Mouse (Mus musculus): Measurements from ENCODE around the gene Slc16a4. TPM values are rescaled to one million over a fixed set of nuclear protein-coding genes. Genes with fewer than 3 reads are reported as not detected.
A peak's percentile ranks its signal among the peaks of the same experiment; 100 is the strongest.

Gene Slc16a4
- 1 to 10 TPM; 1.7 TPM for total RNA-seq (2021)

DNA sequence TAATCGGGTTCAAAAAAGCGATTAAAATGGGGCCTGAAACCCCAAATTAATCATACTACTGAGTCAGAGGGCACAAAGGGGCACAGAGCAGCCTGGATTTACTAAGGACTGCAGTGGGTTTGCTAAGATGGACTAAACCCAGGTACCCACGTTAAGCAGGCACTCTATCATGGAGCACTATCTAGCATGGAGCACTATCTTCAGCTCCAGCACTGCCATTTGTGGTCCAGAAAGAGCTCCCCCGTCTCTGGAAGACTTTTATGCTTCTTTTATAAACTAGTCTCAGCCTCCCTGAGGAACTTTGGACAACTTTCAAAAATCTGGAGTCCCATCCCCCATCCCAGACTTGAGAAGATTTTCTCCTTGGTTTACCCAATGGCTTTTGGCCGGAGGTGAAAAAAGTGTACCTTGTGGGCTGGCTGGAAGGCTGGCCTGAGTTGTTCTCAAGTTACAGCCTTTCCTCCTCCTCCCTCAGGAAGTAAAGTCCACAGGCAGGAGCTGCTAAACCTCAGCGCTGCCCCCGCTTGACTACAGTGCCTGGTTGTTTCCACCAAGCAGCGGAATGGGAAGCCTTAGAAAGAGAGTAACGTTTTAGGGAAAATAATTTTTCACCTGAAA is at the start of gene Slc16a4:
Gene Slc16a4 (plus strand): TSS at position 467 of the 618 bp plus-strand sequence.
- no peak for DNase-seq (ENCODE audit: low spot score in 2 of 2)
- intact Hi-C loops (cut with DNase I) = no loop called here

DNA sequence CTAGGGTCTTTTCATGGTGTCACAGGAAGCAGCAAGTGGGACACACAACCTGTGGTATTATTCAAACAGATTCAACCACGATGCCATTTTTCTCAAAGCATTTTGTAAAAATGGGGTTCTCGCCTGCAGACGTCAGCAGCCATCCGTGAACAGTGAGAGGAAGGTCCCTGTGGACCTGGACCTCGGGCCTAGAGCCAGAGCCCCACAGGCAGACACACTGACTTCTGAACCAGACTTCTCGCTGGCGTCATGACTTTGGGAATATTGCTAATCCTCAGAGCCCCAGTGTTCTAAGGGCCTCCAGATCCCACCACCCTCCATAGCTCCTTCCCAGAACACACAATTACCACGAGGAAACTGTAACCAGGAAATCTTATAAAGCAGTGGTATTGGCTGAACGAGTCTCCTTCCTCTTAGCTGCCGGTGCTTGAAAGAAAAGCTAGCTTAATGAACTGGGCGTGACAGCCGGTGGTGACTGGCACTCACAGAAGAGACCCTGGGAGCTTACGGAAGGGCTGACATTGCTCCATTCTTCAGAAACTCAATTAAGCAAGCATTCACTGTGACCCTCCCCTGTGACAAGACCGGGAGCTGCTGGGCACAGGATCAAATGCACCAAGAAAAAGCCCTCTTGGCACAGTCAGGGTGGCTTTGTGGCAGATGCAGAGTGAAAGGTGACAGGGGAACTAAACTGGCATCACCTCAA is 49.5 kb upstream of the Slc16a4 start:
- DNase-seq (ENCODE audit: low spot score in 2 of 2) = no peak
- intact Hi-C loops (cut with DNase I) = no loop called here

- intact Hi-C loops (cut with DNase I) = no loop called here
These were observed 44.2 kb upstream of the Slc16a4 start for GRCm38 (mm10) chr3:107246876-107247275.

DNA sequence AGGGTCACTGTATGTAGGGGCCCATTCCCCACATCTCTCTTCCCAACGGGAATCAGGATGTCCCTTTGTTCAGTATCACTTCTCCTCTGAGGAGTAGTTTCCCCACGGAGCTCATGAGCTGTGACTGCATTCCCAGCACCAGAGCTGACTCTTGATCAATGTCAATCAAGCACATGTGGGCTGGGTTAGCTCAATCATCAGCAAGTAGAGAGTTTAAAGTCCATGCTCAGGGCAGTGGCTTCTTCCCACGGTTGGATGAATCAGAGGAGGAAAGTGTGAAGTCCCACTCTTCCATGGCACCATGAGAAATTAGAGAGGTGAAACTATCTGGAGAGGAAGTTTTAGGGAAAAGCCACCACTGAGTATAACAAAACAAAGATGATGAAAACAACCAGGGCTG is 42.0 kb upstream of the Slc16a4 start:
- intact Hi-C loops (cut with DNase I) = no loop called here
- DNase-seq (ENCODE audit: low spot score in 2 of 2) = no peak

More at GRCm38 (mm10) chr3:107246876-107247275, 44.2 kb upstream of the Slc16a4 start:
- DNase-seq (ENCODE audit: low spot score in 2 of 2) = no peak

GRCm38 (mm10) chr3:107250320-107250719 is 40.7 kb upstream of the Slc16a4 start:
- intact Hi-C loops (cut with DNase I) = no loop called here

DNA sequence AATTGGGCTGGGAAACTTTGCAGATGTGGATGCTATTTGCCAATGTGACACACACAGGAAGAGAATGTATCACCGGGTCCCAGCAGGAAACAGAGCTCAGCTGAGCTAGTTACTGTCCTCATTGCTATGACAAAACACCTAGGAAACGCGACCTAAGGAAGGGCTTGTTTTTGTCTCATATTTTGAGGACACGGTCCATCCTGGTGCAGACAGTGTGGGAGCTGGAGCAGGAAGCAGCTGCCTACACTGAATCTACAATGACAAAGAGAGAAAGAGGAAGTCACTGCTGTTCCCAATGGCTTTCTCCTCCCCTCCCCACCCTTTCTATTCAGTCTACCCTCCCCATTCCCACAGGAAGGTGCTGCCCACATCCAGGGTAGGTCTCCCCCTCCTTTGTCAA is 39.0 kb upstream of the Slc16a4 start:
- no peak for DNase-seq (ENCODE audit: low spot score in 2 of 2)
- intact Hi-C loops (cut with DNase I) = no loop called here

More at GRCm38 (mm10) chr3:107250320-107250719, 40.7 kb upstream of the Slc16a4 start:
- no peak for DNase-seq (ENCODE audit: low spot score in 2 of 2)

GRCm38 (mm10) chr3:107253925-107254324 is 37.1 kb upstream of the Slc16a4 start:
- intact Hi-C loops (cut with DNase I) = no loop called here
- peak in 1 of 2 experiments; percentile 26 for DNase-seq (ENCODE audit: low spot score in 2 of 2)

DNA sequence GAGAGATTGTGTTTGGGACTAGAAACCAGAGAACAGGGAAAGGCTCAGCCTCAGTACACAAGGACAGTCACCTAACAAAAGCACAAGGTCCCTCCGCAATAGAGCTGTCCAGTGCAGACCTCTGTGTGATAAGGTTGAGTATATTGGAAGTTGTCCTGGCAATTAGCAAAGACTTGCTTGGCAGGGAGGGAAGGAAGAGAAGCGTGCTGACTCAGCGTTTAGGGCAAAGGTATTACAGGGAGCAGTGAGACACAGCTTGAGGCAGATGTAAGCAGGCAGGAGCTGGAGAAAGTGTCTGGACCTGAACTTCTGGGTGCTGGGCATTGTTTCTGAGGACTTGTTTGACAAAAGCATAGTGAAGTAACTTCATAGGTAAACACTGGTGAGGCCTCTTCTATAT is 35.0 kb upstream of the Slc16a4 start:
- DNase-seq (ENCODE audit: low spot score in 2 of 2) = no peak
- intact Hi-C loops (cut with DNase I) = no loop called here

DNA sequence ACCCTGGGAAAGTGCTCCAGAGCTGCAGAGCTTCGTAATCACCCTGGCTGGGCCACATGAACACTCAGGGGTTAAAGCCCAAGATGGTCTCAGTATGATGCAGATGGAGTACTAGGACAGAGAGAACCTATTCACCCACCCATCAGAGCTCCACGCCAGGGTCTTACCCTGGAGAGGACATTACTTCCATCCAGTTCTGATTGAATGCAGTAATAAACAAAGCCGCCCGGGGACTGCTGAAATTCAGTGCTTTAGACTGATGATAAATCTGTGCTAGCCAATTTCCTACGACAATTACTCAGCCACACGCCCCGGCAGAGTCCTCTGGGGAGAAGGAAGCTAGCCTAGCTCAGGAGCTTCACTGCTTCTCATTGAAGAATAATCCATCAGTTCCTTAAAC is 34.3 kb upstream of the Slc16a4 start:
- DNase-seq (ENCODE audit: low spot score in 2 of 2) = no peak
- intact Hi-C loops (cut with DNase I) = no loop called here

DNA sequence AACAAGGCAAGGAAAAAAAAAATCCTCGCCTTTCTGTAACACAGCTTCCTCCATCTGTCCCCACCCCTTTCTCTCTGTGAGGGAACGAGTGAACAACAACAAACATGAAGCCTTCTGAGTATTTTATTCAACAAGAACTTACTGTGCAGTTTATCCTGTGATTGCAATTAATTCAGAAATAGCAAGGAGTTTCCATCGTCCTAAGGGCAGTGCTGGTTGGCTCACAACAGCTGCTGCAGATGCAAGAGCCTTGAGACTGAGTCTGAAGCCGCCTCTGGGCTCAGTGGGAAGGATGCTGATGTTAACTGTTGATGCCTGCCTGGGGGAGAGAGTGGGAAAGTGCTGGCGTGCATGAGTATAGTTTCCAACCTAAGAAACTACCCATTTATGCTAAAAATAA is 33.1 kb upstream of the Slc16a4 start:
- DNase-seq (ENCODE audit: low spot score in 2 of 2) = peak; percentile 22 to 49
- intact Hi-C loops (cut with DNase I) = no loop called here

DNA sequence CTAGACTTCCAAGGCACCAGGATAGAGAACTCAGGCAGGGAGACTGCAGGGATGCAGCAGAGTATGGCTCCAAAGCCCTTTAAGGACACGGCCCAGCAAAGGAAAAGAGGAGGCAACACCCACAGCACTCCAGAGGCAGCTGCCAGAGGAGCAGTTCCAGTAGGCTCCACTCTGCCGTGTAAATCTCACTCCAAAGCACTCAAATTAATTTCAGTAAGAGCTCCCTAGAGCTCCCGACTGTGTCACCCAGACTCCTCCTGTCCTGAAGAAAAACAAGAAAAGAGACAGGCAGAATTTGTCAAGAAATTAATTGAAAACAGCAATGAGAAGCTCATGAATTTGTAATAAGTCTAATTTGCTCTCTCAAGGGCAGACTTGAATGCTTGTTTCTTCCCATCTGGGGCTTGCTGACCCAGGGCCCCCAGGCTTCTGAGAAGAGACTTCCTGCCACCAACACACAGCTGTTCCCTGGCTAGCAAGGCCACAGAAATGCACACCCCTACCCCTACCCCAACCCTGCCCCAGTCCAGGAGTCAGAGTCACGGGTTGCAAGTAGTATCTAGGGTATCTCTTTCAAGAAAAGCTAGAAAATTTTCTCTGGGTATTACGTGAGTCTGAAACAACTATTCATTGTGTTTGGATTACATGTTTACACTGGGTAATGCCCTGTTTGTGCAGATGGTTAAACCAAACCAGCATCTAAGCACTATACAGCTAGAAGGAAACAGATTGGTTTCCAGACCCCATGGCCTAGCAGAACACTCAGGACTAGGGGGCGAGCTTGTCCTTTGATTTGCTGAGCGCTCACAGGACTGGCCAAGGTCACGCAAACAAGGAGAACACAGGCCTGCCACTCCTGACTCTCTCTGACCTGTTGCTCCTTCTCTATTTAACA is 29.8 kb upstream of the Slc16a4 start:
- intact Hi-C loops (cut with DNase I) = no loop called here
- DNase-seq (ENCODE audit: low spot score in 2 of 2) = peak; percentile 18 to 70

DNA sequence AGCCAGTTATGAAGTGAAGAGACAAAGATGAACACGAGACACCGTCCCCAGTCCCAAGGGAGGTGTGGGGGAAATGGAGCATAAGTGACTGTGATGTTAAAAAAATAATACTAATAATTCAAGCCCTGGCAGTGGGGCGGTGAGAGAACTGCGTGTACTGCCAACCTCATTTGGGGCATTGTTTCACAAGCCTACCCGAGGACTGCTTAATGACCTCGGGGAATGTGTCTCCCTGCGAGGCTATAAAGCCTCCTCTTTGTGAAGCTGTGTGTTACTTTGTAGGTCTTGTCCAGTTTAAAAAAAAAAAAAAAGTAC is 29.2 kb upstream of the Slc16a4 start:
- intact Hi-C loops (cut with DNase I) = no loop called here
- DNase-seq (ENCODE audit: low spot score in 2 of 2) = no peak

DNA sequence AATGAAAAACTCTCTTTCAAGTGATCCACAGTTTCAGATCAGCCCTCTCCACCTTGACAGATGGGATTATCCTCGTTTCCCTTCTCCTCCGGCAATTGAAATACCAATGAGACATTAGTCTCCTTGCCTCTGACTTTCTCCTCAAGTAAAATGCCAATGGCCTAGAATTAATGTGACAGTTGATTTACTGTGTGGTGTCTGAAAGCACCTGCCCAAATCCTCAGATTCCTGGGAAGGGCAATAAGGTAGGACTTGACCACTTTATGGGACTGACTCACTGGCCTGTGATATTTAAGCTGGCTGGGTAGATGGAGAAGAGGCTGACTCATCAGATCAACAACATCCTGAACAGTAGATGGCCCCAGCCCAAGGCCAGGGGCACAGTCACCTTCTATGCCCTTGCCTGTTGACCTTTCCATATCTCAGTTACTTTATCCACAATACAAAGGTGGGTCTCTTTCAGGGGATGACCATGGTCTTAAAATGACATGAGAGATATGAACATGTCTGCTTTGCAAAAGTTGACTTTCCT is 24.1 kb upstream of the Slc16a4 start:
- intact Hi-C loops (cut with DNase I) = no loop called here
- no peak for DNase-seq (ENCODE audit: low spot score in 2 of 2)

GRCm38 (mm10) chr3:107272433-107272832 is 18.6 kb upstream of the Slc16a4 start:
- DNase-seq (ENCODE audit: low spot score in 2 of 2) = no peak
- intact Hi-C loops (cut with DNase I) = loop anchor here (10.0 kb wide), 1 partner anchor 368 kb away; no protein-coding TSS in a partner anchor

GRCm38 (mm10) chr3:107273820-107274219 is 17.2 kb upstream of the Slc16a4 start:
- DNase-seq (ENCODE audit: low spot score in 2 of 2) = peak; percentile 77 to 85
- intact Hi-C loops (cut with DNase I) = loop anchor here (1.0 to 10.0 kb wide), 4 partner anchors 41 to 369 kb away; no protein-coding TSS in a partner anchor

DNA sequence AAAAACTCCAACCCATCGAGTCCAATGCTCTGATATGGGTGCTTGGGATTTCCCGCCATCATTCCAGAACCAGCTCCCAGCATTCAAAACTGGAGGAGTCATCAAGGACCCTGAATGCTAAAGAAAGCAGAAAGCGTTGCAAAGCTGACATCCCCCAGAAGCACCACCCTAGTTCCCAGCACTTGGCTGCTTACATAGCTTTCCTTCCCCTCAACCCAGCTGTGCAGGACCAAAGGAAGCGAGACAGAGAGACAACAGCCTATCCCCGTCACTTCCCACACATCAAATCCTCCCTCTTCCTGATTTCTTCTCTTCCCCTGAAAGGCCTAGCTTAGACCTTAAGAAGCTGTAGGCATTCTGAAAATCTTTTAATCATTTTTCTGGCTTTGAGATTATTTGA is 15.7 kb upstream of the Slc16a4 start:
- no peak for DNase-seq (ENCODE audit: low spot score in 2 of 2)
- intact Hi-C loops (cut with DNase I) = loop anchor here (2.0 to 10.0 kb wide), 4 partner anchors 69 to 371 kb away; no protein-coding TSS in a partner anchor

GRCm38 (mm10) chr3:107275996-107276395 is 15.0 kb upstream of the Slc16a4 start:
- intact Hi-C loops (cut with DNase I) = loop anchor here (2.0 to 10.0 kb wide), 4 partner anchors 69 to 371 kb away; no protein-coding TSS in a partner anchor
- no peak for DNase-seq (ENCODE audit: low spot score in 2 of 2)

- DNase-seq (ENCODE audit: low spot score in 2 of 2) = no peak
- intact Hi-C loops (cut with DNase I) = loop anchor here (5.0 to 10.0 kb wide), 2 partner anchors 184 to 372 kb away; no protein-coding TSS in a partner anchor
These were observed 14.4 kb upstream of the Slc16a4 start for GRCm38 (mm10) chr3:107276626-107277025.

DNA sequence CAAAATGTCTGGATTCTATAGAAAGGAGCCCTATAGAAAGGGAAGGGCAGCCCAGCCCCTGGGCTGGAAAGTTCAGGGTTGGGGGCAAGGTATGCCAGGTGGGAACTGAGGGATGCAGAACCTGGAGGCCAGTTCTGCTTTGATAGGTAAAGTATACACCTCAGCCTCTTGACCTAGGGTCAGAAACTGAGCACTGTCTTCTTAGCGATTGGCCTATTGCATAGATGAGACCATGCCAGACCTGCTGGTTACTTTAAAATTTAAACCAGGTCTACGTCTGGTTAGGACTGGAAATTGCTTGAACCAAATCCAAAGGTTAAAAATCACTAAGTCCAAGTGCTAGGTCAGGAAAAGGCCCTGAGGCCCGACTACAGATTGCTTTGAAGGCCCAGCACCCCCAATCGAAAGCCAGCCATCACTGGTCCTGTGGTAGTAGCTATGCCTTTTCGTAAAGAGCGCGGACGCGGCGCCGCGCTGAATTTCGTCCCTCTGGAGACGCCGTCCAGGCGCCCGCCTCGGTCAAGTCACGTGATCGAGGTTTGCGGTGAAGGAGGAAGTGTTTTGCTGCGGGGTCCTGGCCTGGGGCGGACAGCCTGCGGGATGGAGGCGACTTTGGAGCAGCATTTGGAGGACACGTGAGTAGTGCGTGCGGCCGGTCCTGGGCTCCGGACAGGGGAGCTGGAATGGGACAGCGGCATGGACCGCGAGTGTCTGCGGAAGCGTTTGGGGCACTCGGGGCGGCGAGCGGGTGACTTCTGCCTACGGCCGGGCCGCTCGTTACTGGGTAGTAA is 12.4 kb upstream of the Slc16a4 start, which contains the start of gene Lamtor5:
Gene Lamtor5 (plus strand): TSS at position 380 of the 791 bp plus-strand sequence.
- intact Hi-C loops (cut with DNase I) = loop anchor here (2.0 to 10.0 kb wide), 3 partner anchors 54 to 374 kb away; partner anchors contain the start of gene Rbm15
- DNase-seq (ENCODE audit: low spot score in 2 of 2) = peak; percentile 93 to 95

Data from left cerebral cortex, postnatal 25 days (tissue).